Mouse (Mus musculus) cerebellum, postnatal 10 days (tissue): ENCODE measurements around the gene Rsc1a1.

Source experiments
- DNase-seq, 2 experiments: peaks; one replicate each; pipeline ENCODE4 v3.0.0; 2021; ENCODE audit warnings: mixed read lengths in 2 of 2

Gene Rsc1a1

DNA sequence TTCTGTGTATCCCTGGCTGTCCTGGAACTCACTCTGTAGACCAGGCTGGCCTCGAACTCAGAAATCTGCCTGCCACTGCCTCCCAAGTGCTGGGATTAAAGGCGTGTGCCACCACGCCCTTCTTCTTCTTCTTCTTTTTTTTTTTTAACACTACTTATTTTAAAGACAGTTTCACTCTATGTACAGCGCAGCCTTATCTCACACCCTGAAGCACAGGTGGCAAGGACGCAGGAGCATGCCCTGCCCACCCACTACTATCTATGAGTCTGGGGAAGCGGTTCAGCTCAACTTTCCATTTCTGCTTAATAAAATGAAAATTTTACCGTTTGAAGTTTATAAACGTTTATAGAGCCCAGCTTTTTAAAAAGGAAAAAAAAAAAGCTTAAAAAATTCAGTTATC, 3.1 kb upstream of the Rsc1a1 start:
- DNase-seq, result no peak

DNA sequence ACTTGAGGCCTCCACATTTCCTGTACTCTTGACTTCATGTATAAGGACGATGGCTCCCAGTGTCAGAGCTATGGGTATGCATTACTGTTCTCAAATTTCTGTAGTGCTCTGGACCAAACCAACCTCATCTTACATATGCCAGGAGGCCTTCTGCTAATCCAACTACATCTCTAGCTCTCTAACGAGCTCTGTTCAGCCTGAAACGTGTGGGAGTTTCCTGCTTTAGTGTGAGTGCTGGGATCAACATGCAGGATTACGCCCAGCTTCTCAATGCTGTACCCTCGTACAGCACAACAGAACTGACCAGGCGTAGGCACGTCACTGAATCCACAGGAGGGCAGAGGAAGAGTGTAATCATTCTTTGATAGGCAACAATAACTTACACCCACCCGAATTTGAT, 1.1 kb upstream of the Rsc1a1 start:
- no peak for DNase-seq

DNA sequence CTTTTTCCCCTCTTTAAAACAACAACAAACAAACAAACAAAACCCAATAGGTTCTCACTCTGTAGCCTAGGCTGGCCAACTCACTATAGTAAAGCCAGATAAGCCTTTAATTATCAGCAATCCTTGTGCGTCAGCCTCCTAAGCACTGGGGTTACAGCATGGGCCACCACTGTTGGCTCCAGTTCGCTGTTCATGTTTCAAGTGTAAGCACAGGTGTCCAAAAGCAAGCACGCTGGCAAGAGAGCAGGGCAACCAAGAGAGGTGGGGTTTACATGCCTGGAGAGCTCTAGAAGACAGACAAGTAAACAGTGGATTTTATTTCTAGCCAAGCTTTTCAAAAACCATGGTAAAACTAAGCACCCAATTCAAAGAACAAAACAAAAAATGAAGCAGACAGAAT, 694 bp upstream of the Rsc1a1 start:
- no peak for DNase-seq

DNA sequence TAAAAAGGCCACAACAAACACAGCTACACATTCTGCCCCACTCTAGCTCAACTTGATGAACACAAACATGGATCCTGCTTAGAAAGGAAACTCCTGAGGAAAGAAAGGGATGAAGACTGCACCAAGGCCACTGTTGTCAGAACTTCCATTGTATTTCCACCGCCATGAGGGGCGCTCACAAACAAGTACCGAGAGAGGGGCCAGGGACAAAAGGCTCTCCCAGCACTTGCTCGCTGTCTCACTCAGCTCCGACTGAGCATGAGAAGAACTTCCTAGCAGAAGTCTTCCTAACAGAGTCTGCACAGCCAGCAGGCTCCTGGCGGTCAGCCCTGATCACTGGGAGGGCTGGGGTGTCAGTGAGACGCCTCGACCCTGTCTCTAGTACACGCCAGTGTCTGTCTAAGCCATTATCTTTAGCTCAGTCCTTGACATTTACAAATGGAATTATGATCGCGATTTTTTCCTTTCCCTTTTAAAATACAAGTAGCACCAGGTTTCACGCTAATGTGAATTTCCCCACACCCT, 2.6 kb downstream of the Rsc1a1 start:
- DNase-seq, result peak; percentile 26 to 43

DNA sequence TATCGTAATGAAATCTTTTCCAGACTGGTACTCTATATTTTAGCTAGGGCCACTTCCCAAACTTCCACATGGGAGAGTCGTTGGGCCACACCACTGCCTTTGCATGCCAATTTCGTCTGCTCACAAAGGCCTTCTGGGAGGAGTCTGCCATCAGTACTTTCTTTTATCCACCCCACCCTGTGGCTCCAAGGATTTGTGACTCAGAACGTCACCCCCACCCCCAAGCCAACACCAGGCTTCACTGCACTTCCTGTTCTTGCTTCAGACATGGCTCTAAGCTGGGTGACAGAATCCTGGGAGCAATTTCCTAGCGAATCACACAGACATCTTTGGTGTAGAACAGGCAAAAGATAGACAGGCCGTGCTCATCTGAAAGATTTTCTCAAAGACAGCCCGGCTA, 3.6 kb downstream of the Rsc1a1 start:
- DNase-seq, result no peak

DNA sequence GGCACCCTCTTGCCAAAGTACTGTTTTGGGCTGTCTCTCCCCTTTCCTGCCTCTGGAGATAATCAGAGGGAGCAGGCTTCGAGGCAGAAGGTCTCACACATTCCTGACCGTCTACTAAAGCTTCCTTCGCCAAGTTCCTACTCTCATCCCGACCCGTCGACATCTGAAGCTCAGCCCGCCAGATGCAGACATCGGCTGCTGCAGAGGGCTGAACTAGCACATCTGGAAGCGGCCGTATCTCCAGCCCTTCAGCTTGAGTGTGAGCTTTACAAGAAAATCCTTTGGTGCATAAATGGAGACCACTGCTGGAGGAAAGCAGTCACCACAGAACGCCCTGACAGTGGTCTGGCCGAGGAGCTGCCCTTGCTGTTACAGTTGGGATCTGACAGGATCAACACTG, 4.5 kb downstream of the Rsc1a1 start:
- DNase-seq, result no peak

DNA sequence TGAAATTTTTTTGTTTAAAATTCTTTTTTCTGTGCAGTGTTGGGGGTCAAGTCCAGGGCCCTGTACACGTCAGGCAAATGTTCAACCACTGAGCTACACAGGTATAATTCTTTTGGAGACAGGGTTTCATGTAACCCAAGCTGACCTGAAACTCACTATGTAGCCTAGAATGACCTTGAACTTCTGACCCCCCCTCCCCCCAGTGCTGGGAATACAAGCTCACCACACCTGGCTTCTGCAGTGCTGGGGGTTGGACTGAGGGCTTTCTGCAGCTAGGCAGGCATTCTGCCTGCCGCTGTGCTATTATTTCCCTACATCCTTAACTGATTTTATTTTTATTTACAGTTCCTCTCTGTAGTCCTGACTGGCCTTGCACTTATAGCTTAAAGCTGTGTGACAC, 6.4 kb downstream of the Rsc1a1 start:
- no peak for DNase-seq

DNA sequence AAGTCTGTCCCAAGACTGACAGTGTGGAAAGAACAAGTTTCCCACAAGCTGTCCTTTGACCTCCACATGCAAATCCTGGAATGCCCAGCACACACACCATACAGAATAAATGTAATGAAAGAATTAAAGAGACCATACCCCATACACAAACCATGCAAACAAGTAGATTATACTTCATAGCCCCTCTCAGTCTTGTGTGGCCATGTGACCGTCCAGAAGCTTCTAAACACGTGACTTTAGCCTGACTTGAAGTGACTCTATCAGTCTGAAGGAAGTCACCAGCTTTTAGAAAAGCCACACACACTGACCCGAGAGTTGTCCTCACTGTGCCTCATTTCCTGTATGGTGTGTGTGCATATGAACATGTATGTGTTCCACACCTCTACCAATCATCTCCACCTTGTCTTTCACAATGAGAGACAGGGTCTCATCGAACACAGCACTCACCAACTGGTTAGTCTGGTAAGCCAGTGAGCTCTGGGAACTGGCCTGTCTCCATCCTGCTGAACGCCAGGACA, 8.9 kb downstream of the Rsc1a1 start:
- DNase-seq, result no peak

DNA sequence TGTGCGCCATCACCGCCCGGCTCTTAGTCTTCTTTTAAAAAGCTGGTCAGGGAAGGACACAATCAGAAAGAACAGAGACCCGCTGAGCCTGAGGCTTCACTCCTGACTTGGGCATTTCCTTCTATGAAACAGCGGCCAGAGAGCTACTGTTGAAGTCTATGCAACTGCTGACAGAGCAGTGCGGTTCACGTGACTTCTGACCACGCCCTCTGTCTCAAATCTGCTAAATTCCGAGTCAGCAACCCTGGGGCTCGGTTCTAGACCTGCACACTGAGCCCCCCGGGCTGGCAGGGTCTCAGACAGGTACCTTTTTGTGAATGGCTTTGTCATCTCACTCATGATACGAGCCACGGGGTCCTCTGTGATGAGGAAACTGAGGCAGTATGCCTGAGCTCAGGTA, 13.1 kb downstream of the Rsc1a1 start:
- no peak for DNase-seq

DNA sequence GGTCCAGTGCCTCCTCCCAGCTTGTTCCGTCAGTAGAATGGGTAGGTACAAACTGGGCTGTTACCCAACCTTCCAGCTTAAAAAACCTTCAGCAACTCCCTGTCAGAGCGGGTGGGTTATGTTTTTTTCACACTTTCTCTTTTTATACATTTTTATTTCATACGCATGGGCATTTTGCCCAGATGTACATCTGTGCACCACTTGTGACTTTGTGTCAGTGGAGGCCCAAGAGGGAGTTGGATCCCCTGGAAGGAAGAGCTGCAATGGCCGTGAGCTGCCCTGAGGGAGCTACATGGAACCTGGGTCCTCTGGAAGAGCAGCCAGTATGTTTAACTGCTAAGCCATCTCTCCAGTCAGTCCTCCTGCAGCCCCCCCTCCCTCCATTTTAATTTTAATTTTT, 14.0 kb downstream of the Rsc1a1 start:
- DNase-seq, result no peak

DNA sequence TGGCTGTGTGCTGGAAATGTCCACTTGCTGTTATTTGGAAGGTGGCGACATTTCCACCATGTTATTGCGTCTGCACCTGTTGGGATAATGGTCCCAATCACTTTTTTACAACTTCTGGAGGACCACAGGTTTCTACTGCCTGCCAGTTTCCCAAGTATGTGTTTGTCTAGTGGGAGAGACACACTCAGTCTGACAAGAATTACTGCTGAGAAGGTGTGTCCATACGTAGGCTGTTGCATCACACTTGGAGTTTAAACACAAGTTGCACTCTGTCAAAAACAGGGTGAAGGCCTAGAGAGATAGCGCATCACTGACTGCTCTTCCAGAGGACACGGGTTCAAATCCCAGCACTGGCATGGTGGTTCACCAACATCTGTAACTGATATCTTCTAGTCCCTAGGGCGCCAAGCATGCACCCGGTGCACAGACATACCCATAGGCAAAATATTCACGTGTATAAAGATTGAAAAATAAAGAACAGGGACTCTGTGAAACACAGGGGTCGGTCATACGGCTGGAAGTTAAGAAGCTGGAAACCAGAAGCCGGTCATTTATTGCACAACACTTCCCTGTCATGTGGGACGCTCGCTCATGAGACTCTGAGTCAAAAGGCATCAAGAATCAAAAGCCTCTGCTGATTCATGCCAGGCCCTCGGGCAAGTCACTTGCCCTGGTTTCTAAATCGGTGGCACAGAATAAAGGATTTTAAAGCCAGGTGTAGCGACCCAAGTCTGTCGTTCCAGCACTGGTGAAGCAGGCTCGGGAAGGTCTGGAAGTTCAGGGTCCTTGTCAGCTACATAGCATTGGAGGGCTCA, 15.3 kb downstream of the Rsc1a1 start:
- peak in 1 of 2 experiments; percentile 23 for DNase-seq

DNA sequence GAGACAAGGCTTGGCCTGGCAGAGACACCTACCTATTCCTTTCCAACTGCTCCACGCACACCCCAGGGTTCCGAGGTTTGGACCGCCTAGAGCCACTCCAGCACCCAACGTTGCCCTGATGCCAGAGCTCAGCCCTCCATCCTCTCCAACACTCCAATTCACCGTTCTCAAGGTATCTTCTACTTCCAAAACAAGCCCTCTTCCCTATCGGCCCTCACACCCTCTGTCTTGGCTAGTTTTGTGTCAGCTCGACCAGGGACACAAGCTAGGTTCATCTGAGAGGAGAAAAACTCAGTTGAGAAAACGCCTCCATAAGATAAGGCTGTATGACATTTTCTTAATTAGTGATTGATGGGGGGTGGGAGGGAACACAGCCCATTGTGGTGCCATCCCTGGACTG, 20.6 kb downstream of the Rsc1a1 start, which contains the start of gene Plekhm2:
Gene Plekhm2, minus strand, starts transcription at position 101 of the 400 bp plus-strand sequence.
- no peak for DNase-seq

DNA sequence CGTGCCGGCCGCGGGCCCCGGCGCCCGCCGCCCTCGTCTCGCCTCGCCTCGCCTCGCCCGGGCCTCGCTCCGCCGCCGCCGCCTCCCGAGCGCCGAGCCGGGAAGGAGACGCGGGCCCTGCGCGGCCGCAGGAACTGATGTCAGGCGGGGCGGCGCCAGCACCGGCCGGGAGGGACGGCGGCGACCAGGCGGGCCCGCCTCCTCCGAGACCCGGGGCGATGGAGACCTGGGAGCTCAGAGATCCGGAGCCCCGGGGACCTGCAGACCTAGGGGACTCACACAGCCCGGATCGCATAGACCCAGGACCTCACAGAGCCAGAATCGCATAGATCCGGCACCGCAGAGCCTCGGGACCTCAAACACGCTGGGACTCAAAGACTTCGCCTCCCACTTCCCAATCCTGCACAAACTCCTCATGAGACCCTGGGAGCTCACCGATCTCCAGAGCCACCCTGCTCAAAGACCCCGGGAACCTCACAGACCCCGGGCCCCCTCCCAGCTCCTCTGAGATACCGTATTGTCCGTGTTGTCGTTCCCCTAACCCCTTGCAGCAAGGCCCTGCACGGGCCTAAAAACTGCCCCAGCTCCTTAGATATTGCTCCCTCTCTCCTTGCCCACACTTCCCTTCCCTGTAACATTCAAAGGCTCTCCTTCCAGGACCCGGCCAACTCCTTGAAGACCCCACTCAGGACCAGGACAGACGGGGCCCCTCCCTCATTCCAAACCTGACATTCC, 21.2 kb downstream of the Rsc1a1 start:
- peak; percentile 83 to 87 for DNase-seq

DNA sequence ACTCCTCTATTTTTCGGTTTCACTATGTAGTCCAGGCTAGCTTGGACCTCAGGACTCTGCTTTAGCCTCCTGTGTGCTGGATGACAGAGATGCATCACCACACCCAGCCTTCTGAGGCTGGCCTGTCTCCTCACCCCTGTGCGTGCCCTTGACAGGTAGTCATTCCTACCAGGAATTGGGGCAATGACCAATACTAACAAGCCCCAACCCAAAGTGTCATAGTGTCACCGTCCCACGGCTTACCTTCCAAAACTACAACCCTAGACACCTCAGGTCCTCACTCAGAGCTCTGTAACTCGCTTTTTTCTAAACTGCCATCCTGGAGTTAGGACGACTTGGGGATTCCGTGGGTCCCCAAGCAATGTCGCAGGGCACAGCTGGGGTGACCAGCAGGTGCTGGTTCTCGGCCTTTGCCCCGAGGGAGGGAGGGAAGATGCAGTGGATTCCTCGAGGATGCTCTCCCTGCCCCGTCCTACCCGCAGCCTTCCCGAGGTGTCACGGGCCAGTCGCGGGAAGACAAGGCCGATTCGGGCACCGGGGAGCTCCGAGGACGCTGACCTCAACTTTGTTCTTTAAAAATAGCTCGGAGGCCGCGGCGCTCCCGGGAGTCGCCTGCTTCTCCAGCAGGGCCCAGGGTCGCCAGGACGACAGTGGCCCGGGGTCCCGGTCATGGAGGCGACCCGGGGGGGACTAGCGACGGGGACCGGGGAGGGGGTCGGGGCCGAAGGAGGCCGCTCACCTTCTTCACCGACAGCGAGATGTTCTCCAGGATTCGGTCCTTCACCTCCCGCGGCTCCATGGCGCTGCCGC, 22.1 kb downstream of the Rsc1a1 start:
- DNase-seq, result peak in 1 of 2 experiments; percentile 61

DNA sequence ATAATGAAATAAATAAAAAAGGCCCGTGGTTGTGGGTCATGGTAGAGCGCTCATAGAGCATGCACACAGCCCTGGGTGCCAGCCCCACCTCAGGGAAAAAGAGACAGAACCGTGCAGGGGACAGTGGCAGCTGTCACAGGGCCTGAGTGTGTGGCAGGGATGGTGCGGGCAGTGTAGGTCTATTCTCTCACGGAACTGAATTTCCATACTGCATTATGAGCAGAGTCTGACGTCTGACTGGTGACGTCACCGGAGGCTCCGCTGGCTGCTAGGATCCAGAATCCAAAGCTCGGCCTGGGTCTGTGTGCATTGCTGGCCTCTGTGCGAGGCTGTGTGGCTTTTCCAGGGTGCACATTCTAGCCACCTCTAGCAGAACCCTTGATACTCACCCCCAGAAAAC, 24.5 kb downstream of the Rsc1a1 start:
- DNase-seq, result no peak

DNA sequence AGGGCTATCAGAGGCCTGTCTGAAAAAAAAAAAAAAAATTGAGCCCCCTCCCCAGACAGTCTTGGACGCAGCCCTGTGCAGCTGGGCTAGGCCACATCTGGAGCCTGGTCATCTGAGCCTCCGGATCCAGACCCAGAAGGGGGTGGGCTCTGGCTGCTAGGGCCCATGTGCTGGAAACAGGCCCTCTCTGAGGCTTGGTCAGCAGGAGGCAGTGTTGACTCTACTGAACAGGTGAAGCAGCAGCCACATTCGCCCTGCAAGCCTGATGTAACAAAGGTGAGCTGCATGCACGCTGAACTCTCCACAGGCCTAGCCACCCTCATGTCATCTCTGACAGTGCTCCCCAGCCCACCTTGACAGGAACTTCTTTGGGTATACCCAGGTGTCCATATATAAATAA, 25.7 kb downstream of the Rsc1a1 start:
- DNase-seq, result peak in 1 of 2 experiments; percentile 37

DNA sequence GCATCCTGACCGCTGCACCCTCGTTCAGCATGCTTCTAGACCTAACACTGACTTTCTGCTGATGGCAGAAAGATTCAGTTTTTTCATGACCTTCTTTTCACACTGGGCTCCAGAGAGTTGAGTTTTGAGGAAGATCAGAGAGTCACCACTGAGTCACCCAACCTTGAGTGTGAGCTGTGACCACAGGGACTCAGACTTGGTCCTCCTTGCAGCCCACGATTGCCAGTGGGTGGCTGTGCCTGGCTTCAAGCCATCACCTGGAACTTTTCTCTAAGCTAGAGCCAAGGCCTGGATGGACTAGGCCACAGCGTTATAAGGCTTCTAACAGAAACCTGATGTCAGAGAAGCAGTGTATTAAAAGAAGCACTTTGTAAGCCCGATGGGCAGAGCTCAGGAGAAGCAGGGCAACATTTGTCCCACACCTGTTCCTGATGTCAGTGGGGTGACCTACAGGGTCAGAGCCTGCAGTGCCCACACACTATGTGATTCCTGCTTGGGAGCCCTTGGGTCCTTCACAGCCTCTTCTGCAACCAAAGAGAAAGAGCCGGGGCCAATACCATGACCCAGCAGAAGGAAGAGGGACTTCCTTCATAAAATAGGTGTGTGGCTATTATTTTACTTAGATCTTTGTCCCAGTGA, 26.4 kb downstream of the Rsc1a1 start:
- no peak for DNase-seq

DNA sequence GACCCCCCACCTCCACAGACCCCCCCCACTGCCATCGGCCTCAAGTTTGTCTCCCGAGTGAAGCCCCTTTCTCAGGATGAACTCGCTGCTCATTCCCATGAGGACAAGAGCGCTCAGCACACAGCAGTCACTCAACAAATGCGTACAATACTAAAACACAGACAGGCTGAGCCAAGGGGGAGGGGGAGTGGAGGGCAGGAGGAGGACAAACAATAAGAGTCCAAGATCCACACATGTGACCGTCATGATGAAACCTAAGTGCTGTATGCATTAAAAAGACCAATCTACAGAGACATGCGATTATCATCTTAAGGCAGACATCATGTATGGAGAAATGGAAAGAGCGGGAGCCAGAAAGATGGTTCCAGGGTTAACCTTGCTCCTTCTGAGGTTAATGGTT, 28.5 kb downstream of the Rsc1a1 start:
- DNase-seq, result no peak

DNA sequence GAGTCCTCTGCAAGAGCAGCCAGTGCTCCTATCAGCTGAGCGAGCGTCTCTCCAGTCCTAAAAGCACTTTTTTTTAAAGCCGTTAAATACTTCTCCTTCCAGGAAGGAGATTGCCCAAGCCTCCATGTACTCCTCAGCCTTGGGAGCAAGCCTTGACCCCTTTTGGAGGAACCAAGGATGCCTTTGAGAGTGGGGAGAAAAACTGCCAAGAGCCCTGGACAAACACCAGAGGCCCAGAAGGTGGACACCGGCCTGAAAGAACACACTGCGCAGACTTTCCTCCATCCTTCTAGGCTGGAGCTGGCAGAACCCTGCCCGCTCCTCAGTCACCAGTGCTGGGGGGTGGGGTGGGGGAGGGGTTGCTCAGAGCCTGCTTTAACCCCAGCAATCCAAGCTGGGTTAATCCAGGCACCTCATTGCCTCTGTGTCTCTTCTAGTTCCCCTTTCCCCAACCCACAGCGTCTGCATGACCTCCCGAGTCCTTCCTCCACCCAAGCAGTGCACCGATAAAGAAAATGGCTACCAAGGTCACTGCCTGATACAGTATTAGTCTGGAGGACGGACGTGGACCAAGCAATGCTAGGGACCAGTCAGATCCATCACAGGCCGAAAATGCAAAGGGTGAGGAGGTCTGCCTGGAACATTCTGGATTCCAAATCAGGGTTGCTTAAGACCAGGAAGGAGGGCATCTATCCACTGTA, 29.3 kb downstream of the Rsc1a1 start:
- peak; percentile 63 to 74 for DNase-seq

DNA sequence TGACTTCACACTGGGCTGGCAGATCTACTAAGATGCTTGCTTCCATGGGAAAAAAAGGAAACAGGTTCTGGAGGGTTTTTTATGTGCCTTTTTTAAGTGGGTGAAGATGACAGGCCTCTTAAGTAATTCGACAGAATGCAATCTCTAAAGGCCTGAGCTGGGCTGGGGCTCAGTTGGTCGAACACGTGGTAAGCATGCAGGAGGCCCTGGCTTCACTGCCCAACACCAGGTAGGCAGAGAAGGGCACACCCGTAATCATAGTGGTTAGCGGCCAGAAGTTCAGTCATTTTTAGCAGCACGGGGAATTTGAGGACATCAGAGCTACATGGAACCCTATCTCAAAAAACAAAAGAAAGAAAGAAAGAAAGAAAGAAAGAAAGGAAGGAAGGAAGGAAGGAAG, 30.9 kb downstream of the Rsc1a1 start:
- DNase-seq, result no peak

DNA sequence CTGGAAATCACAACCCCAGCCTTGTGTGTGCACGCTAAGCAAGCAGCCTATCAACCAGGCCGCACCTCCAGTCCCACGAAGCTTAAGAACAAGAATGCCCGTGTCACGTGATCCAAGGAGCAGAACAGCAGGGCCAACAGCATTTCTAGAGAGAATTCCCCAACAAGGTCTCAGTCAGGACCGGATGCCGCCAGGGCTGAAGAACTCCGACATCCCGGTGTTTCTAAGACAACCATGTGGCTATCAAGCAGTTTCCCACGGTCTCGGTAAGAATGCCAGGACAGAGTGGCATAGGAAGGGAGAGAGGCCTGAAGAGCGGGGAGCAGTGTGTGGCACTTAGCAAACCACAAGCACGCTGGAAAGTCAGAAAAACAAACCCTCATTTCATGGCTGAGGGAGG, 31.6 kb downstream of the Rsc1a1 start:
- no peak for DNase-seq

DNA sequence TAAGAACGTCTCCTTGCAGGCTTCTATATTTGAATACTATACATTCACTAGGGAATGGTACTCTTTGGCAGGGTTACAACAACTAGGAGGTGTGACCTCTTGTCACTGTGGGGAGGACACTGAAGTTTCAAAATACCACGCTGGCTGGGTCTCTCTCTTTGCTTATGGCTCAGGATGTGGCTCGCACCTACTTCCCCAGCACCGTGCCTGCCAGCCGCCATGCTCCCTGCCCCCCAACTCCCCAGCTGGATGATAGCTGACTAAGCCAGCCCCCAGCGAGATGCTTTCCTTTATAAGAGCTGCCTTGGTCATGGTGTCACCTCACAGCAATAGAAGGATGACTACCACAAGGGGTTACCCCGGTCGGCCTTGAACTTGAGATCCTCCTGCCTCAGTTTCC, 32.4 kb downstream of the Rsc1a1 start:
- DNase-seq, result no peak
